Mouse (Mus musculus) hindbrain, embryonic 15.5 days (tissue): ENCODE data around the gene Negr1. TPM values are rescaled to one million over a fixed set of nuclear protein-coding genes. Genes with fewer than 3 reads are reported as not detected.

ENCODE experiments used
- ATAC-seq: fragments of 200-750 bp; cut with Nextera tagmentation; 2 replicates; pipeline ENCODE4 v1.8.0; 2017; ENCODE audit warnings: low read depth, moderate number of reproducible peaks, moderate TSS enrichment; ENCODE audit not compliant: low FRiP score
- H3K27ac ChIP-seq: fragments of 300-500 bp; sonication (generic); replicated peaks from 2 replicates; pipeline ENCODE4 v1.5.1; 2015; ENCODE audit warnings: mild to moderate bottlenecking, inconsistent platforms
- H3K27me3 ChIP-seq: fragments of 300-500 bp; sonication (generic); 2 replicates; pipeline ENCODE4 v1.6.1; 2015; ENCODE audit warnings: control low read depth, inconsistent platforms
- H3K36me3 ChIP-seq: fragments of 300-500 bp; sonication (generic); 2 replicates; pipeline ENCODE4 v1.6.1; 2015; ENCODE audit warnings: control low read depth, inconsistent platforms
- H3K4me1 ChIP-seq: fragments of 300-500 bp; sonication (generic); replicated peaks from 2 replicates; pipeline ENCODE4 v1.6.1; 2015; ENCODE audit warnings: control low read depth, inconsistent platforms
- H3K4me2 ChIP-seq: fragments of 300-500 bp; sonication (generic); 2 replicates; pipeline ENCODE4 v1.6.1; 2015; ENCODE audit warnings: moderate library complexity, mild to moderate bottlenecking, inconsistent platforms
- H3K4me3 ChIP-seq: fragments of 300-500 bp; sonication (generic); 2 replicates; pipeline ENCODE4 v1.5.1; 2015; ENCODE audit warnings: mild to moderate bottlenecking, inconsistent platforms
- H3K9ac ChIP-seq: fragments of 300-500 bp; sonication (generic); 2 replicates; pipeline ENCODE4 v1.6.1; 2015; ENCODE audit warnings: inconsistent platforms
- H3K9me3 ChIP-seq: fragments of 300-500 bp; sonication (generic); 2 replicates; pipeline ENCODE4 v1.6.1; 2016; ENCODE audit warnings: control low read depth, inconsistent platforms
- WGBS: fragments of 180-500 bp; shearing (Covaris S2); methylation state at CpG from one replicate; pipeline ENCODE4 v1.1.7; 2015; 5-methylcytosine and 5-hydroxymethylcytosine counted together
- polyA plus RNA-seq: library from polyadenylated mRNA; unstranded; fragments of >200 nt; fragmentation: Nextera tagmentation; extraction: Ambion mirVana; gene quantifications from 2 replicates; pipeline ENCODE4 v1.2.1, GENCODE M21; 2015

Negr1 gene
- polyA plus RNA-seq, 1 experiment from 2014 or later: 53.7 TPM

DNA sequence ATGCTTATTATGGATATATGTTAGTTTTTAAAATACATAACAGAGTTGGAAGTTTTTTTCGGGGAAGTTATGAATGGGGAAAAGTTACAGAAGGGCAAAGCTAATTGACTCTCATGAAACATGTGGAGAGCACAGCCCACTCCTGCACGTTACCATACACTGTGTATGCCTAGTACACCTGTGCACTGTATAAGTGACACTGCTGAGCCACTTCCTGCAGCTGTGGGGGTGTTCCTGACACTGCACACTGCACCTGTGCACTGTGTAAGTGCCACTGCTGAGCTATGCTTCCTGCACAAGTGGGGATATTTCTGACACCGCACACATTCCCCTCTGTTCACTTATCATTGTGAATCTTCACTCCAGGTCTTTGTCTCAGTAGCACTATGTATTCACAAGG is 261.4 kb downstream of the Negr1 start:
- Histone ChIP-seq H3K9me3 (no peaks in the 10 kb centered on the region), H3K36me3 (no peaks in the 10 kb centered on the region), H3K4me1 (no peaks in the 10 kb centered on the region), H3K27ac (no peak overlapping the region), H3K4me2 (no peak overlapping the region), H3K4me3 (no peak overlapping the region), H3K27me3 (no peaks in the 10 kb centered on the region), H3K9ac (no peak overlapping the region)
- no peak; the same call in 1 of the 2 replicates for ATAC-seq
- WGBS: 90% methylated on average over 3 of the region's 3 CpGs

DNA sequence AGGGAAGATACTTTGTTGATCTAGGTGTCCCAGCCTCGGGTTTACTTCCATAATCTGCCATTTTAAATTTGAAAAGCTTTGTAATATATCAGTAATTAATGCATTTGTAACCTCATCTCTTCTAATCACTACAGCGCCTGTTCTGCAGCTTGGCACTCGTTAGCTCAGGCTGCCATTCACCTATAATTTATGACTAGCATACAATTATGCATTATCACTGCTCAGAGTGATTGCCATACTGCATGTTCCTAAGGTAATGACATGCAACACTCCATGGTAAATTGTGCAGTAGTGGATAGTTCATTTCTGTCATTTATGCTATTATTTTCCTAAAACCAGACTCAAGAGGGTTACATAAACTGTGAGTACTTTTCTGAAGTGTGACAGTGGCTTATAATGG is 272.3 kb downstream of the Negr1 start:
- no peaks in the 10 kb centered on the region for H3K4me1 ChIP-seq
- no peaks in the 10 kb centered on the region for H3K27me3 ChIP-seq
- H3K27ac ChIP-seq: no peak overlapping the region
- no peak overlapping the region for H3K4me2 ChIP-seq
- 42% methylated on average over 3 of the region's 3 CpGs for WGBS
- ATAC-seq: no peak
- no peaks in the 10 kb centered on the region for H3K9me3 ChIP-seq
- H3K4me3 ChIP-seq: no peak overlapping the region
- H3K9ac ChIP-seq: no peak overlapping the region
- H3K36me3 ChIP-seq: no peaks in the 10 kb centered on the region

DNA sequence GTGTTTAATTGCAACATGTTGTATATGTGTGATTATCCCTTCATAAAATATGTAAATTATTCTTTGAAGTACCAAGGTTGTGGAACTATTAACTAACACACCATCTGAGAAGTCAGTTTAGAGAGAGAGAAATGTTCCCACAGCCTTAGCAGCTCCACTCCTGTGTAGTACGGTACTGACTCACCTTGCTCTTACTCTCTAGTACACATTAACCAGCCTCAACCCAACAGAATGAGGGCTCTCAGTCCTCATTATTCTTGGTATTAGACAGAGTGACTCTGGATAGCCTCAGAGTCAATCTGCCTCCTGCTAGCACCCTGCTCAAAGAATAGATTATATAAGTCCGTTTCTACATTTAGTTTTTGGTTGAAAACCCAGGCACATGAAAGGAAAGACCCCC is 277.0 kb downstream of the Negr1 start:
- Histone ChIP-seq H3K27me3 (no peaks in the 10 kb centered on the region), H3K4me1 (no peaks in the 10 kb centered on the region), H3K27ac (no peak overlapping the region), H3K4me3 (no peak overlapping the region), H3K4me2 (no peak overlapping the region), H3K9ac (no peak overlapping the region), H3K9me3 (no peaks in the 10 kb centered on the region), H3K36me3 (no peaks in the 10 kb centered on the region)
- WGBS: 81% methylated on average over 2 of the region's 2 CpGs
- no peak for ATAC-seq

GRCm38 (mm10) chr3:156848385-156848784 is 286.8 kb downstream of the Negr1 start:
- H3K27ac ChIP-seq: no peak overlapping the region
- ATAC-seq: no peak
- whole genome bisulfite sequencing: 88% methylated on average over 2 of the region's 2 CpGs
- no peaks in the 10 kb centered on the region for H3K9me3 ChIP-seq
- H3K9ac ChIP-seq: no peak overlapping the region
- H3K27me3 ChIP-seq: no peaks in the 10 kb centered on the region
- no peak overlapping the region for H3K4me2 ChIP-seq
- H3K4me1 ChIP-seq: no peaks in the 10 kb centered on the region
- no peaks in the 10 kb centered on the region for H3K36me3 ChIP-seq
- H3K4me3 ChIP-seq: no peak overlapping the region

GRCm38 (mm10) chr3:156851921-156852320 is 290.3 kb downstream of the Negr1 start:
- H3K4me2 ChIP-seq: no peak overlapping the region
- H3K27me3 ChIP-seq: no peaks in the 10 kb centered on the region
- ATAC-seq: no peak
- no peaks in the 10 kb centered on the region for H3K4me1 ChIP-seq
- no peak overlapping the region for H3K27ac ChIP-seq
- H3K36me3 ChIP-seq: no peaks in the 10 kb centered on the region
- no peak overlapping the region for H3K9ac ChIP-seq
- WGBS: 58% methylated on average over 3 of the region's 3 CpGs
- H3K9me3 ChIP-seq: no peaks in the 10 kb centered on the region
- no peak overlapping the region for H3K4me3 ChIP-seq

DNA sequence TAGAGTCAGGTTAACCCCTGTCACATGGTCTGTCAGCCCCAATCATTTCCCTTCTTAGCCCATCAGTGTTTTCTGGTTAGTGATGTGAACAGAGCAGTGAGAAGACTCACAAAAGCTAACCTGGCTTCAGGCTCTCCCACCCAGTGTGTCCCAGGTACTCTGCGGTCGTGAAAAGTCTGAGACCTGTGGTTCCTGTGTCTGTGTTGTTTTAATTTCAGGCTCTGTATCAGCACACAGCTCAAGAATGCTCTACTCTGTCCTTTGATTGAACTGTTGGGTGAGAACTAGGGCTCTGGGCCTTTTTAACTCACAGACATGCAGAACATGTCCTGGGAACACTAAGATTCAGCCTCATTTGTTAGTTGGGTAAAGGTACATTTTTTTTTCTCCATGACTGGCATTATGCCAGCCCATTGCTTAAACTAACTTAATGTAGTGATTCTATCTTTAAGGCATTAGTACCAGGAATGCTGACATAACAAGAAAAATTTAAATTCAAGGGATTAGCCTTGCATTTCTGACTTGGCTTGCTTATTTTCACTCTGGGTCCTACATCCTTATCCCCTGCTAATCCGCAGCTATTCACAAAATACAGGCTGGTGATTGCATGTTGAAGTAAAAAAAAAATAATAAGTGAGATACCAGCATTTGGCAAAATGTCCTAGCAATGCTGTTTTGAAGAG is 308.8 kb downstream of the Negr1 start:
- Histone ChIP-seq H3K27ac (0 out of 2 replicates have a peak overlapping the region, but pooled peaks have one; percentile 31), H3K36me3 (no peaks in the 10 kb centered on the region), H3K27me3 (no peaks in the 10 kb centered on the region), H3K4me2 (no peak overlapping the region), H3K4me3 (no peak overlapping the region), H3K9ac (no peak overlapping the region), H3K4me1 (peaks cover 18% of the 10 kb centered on the region), H3K9me3 (no peaks in the 10 kb centered on the region)
- ATAC-seq: no peak
- WGBS: 53% methylated on average over 3 of the region's 3 CpGs

DNA sequence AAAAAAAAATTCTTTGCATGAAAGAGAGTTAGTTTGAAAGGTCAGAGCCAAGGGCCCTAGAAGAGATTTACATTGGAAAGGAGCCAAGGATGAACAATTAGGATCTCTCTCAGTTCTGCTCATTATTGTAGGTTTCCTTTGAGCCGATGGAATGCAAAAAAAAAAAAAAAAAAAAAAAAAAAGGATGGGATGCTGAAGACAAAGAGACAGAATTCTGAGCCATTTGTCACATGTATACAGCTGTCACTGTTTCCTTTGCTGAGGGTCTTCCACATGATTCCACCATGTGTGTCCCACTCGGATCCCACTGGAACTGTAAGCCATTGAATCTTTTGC is 309.3 kb downstream of the Negr1 start:
- H3K9me3 ChIP-seq: no peaks in the 10 kb centered on the region
- no peak overlapping the region for H3K9ac ChIP-seq
- H3K36me3 ChIP-seq: no peaks in the 10 kb centered on the region
- H3K4me2 ChIP-seq: no peak overlapping the region
- H3K4me3 ChIP-seq: no peak overlapping the region
- 0 out of 2 replicates have a peak overlapping the region, but pooled peaks have one; percentile 21 for H3K27ac ChIP-seq
- peaks cover 18% of the 10 kb centered on the region for H3K4me1 ChIP-seq
- no peaks in the 10 kb centered on the region for H3K27me3 ChIP-seq
- 7% methylated on average over 2 of the region's 2 CpGs for WGBS
- ATAC-seq: no peak

DNA sequence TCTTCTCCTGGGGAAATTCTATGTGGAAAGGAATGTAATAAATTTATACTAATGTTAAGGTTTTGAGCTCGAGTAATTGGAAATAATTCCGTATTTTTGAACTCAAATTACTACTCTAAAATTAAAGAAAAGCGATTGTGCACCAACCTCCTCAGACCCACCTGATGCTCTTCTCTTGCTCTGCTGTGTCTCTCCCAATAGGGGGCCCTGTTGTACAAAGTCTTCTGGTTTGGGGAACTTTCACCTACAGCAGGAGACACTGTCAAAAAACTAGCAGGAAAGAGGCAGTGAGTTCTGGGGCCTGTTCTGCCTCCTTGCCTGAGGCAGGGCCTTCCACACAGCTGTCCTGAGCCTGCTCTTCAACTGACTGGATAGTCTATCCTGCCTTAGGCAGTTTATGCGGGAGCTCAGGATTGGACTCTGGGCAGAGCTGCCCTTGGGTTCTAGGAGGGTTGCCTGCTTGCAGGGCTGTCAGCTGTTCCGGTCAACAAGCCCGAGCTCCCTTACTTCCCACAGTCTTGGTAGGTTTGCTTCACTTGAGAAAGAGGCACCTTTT is 310.1 kb downstream of the Negr1 start:
- Histone ChIP-seq H3K4me3 (no peak overlapping the region), H3K36me3 (no peaks in the 10 kb centered on the region), H3K4me2 (no peak overlapping the region), H3K9me3 (no peaks in the 10 kb centered on the region), H3K27me3 (no peaks in the 10 kb centered on the region), H3K9ac (no peak overlapping the region), H3K27ac (no peak overlapping the region), H3K4me1 (peaks cover 18% of the 10 kb centered on the region)
- 80% methylated on average over 6 of the region's 6 CpGs for WGBS
- peak; percentile 42; the same call in 1 of the 2 replicates for ATAC-seq

- ATAC-seq: no peak
- H3K9me3 ChIP-seq: no peaks in the 10 kb centered on the region
- H3K27me3 ChIP-seq: no peaks in the 10 kb centered on the region
- H3K9ac ChIP-seq: no peak overlapping the region
- WGBS: 80% methylated on average over 1 of the region's 1 CpGs
- H3K27ac ChIP-seq: no peak overlapping the region
- no peak overlapping the region for H3K4me3 ChIP-seq
- H3K4me2 ChIP-seq: no peak overlapping the region
- peaks cover 5% of the 10 kb centered on the region; the same call in 1 of the 2 replicates for H3K4me1 ChIP-seq
- H3K36me3 ChIP-seq: no peaks in the 10 kb centered on the region
Observed at GRCm38 (mm10) chr3:156876551-156876950, 315.0 kb downstream of the Negr1 start.

- Histone ChIP-seq H3K36me3 (no peaks in the 10 kb centered on the region), H3K27ac (no peak overlapping the region)
- 74% methylated on average over 3 of the region's 3 CpGs for WGBS
Observed at GRCm38 (mm10) chr3:156882129-156882528, 320.5 kb downstream of the Negr1 start.

GRCm38 (mm10) chr3:156883873-156884272 is 322.3 kb downstream of the Negr1 start:
- Histone ChIP-seq H3K4me3 (no peak overlapping the region), H3K4me1 (no peaks in the 10 kb centered on the region), H3K36me3 (no peaks in the 10 kb centered on the region), H3K4me2 (no peak overlapping the region), H3K9ac (no peak overlapping the region), H3K9me3 (no peaks in the 10 kb centered on the region), H3K27ac (no peak overlapping the region), H3K27me3 (no peaks in the 10 kb centered on the region)
- WGBS: 89% methylated on average over 1 of the region's 1 CpGs
- no peak for ATAC-seq

More at GRCm38 (mm10) chr3:156882129-156882528, 320.5 kb downstream of the Negr1 start:
- no peak for ATAC-seq
- no peak overlapping the region for H3K4me2 ChIP-seq
- H3K4me1 ChIP-seq: no peaks in the 10 kb centered on the region
- no peak overlapping the region for H3K4me3 ChIP-seq
- no peak overlapping the region for H3K9ac ChIP-seq
- no peaks in the 10 kb centered on the region for H3K27me3 ChIP-seq
- H3K9me3 ChIP-seq: no peaks in the 10 kb centered on the region

- Histone ChIP-seq H3K27me3 (no peaks in the 10 kb centered on the region), H3K4me3 (no peak overlapping the region), H3K9me3 (no peaks in the 10 kb centered on the region), H3K4me1 (no peaks in the 10 kb centered on the region), H3K36me3 (no peaks in the 10 kb centered on the region), H3K9ac (no peak overlapping the region), H3K4me2 (no peak overlapping the region), H3K27ac (no peak overlapping the region)
- WGBS: 96% methylated on average over 1 of the region's 1 CpGs
- no peak for ATAC-seq
Observed at GRCm38 (mm10) chr3:156885689-156886088, 324.1 kb downstream of the Negr1 start.

DNA sequence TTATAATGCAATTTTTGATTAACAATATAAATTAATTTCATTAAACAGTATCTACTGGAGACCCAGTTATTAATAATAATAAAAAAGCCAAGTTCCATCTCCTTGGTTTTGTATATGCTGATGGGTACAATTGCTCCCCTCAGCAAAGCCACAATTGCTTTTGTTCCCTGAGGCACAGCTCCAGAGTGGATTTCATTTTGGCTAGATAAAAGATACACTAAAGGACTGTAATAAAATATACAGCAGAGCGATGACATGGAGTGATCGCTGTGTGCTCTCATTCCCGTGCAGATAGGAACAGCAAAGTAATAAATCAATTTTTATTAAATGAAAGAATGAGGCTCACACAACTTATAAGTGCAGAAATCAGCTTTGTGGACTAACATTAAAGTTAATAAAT is 325.3 kb downstream of the Negr1 start:
- no peak for ATAC-seq
- no peak overlapping the region for H3K4me3 ChIP-seq
- no peaks in the 10 kb centered on the region for H3K4me1 ChIP-seq
- no peaks in the 10 kb centered on the region for H3K27me3 ChIP-seq
- no peaks in the 10 kb centered on the region for H3K9me3 ChIP-seq
- WGBS: 58% methylated on average over 3 of the region's 3 CpGs
- no peak overlapping the region for H3K27ac ChIP-seq
- H3K36me3 ChIP-seq: no peaks in the 10 kb centered on the region
- no peak overlapping the region for H3K4me2 ChIP-seq
- H3K9ac ChIP-seq: no peak overlapping the region
